7 mouse cellular contexts compared by ENCODE assay signal in the genomic region with DNA sequence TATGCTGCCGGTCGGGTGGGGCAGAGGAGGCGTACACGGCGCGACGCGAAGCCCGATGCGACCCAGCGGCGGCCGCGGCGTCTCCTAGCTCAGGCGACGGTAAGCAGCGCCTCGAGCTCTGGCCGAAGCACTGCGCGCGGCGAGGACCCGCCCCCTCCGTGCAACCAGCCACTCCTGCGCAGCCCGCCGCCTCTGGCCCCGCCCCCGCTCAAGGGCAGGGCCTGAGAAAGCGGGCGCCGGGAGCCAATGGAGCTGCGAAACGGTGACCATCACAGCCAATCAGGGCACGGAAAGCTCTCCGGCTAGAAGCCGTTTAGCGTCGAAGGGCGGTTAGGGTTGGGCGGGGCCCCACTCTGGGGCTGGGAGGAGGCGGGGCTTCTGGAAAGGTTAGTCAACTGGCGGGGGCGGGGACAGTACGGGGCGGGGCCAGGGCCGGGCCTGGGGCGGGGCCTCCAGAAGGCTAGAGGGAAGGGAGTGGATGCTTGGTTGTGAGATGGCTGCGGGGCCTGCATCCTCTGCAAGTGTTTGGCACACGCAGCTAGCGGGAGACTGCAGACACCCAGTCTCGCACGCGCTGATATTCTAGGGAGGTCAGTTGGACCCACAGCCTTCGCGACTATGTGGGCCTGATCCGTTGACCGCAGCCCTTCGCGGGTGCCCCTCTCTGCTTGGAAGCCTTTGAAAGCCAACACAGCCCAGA. TPM values are rescaled to one million over a fixed set of nuclear protein-coding genes. Genes with fewer than 3 reads are reported as not detected.
DNase-seq lines count a peak whose midpoint lies in the region; ATAC-seq and TF ChIP-seq lines count a peak whose summit lies in the region.

A gene (minus strand): TSS at position 98 of the 700 bp plus-strand sequence.

- 3% methylated on average over 62 of the region's 62 CpGs for WGBS in limb, embryonic 12.5 days
- WGBS in midbrain, embryonic 15.5 days: under 1% methylated on average over 61 of the region's 62 CpGs

- H3K4me1 ChIP-seq in embryonic fibroblast, embryonic 13.5 days (ENCODE audit: control insufficient read depth, insufficient read depth, low read length): 0 out of 2 replicates have a peak, but pooled peaks cover 2% of the 10 kb centered on the region
- H3K4me1 ChIP-seq in limb, embryonic 12.5 days (replicated peaks): peaks cover 41% of the 10 kb centered on the region
- H3K4me1 ChIP-seq in midbrain, embryonic 15.5 days: peaks cover 26% of the 10 kb centered on the region

- peak within 1 kb of the TSS; percentile 54 for H3K4me3 ChIP-seq in embryonic fibroblast, embryonic 13.5 days (ENCODE audit: insufficient read depth, low read length)
- peak within 1 kb of the TSS; percentile 65 for H3K4me3 ChIP-seq in limb, embryonic 12.5 days (replicated peaks)
- H3K4me3 ChIP-seq in midbrain, embryonic 15.5 days: peak within 1 kb of the TSS; percentile 67

- no peaks in the 10 kb centered on the region for H3K9me3 ChIP-seq in limb, embryonic 12.5 days
- H3K9me3 ChIP-seq in midbrain, embryonic 15.5 days: no peaks in the 10 kb centered on the region

- H3K36me3 ChIP-seq in limb, embryonic 12.5 days: no peaks in the 10 kb centered on the region
- no peaks in the 10 kb centered on the region for H3K36me3 ChIP-seq in midbrain, embryonic 15.5 days (replicated peaks)

- H3K4me2 ChIP-seq in limb, embryonic 12.5 days: peak within 1 kb of the TSS; percentile 94
- H3K4me2 ChIP-seq in midbrain, embryonic 15.5 days: peak within 1 kb of the TSS; percentile 92

- DNase-seq in brain, adult 2 months (ENCODE audit: low read depth, low spot score): peak; percentile 100
- DNase-seq in heart, adult 8-10 months (ENCODE audit: low spot score): peak; percentile 96
- peak; percentile 98 to 99 for DNase-seq in kidney, adult 8-10 months
- DNase-seq in spleen, adult 18-20 months: peak; percentile 94 to 96

- H3K9ac ChIP-seq in limb, embryonic 12.5 days (replicated peaks): peak within 1 kb of the TSS; percentile 79
- peak within 1 kb of the TSS; percentile 64 for H3K9ac ChIP-seq in midbrain, embryonic 15.5 days

- ATAC-seq in limb, embryonic 12.5 days (ENCODE audit: insufficient number of reproducible peaks, insufficient read depth, low FRiP score, low TSS enrichment, low read depth): peak; percentile 98
- ATAC-seq in midbrain, embryonic 15.5 days (replicated peaks): peak; percentile 98

- no peaks in the 10 kb centered on the region for H3K27me3 ChIP-seq in limb, embryonic 12.5 days
- H3K27me3 ChIP-seq in midbrain, embryonic 15.5 days (replicated peaks): no peaks in the 10 kb centered on the region

- TF ChIP-seq CTCF in embryonic fibroblast, embryonic 13.5 days (IDR thresholded peaks at IDR 0.05; ENCODE audit: borderline replicate concordance, insufficient read depth, low read length): no peak

- peak; percentile 83 for TF ChIP-seq POLR2A in embryonic fibroblast, embryonic 13.5 days (IDR thresholded peaks at IDR 0.05; ENCODE audit: low read depth, low read length)

- no peak within 1 kb of the TSS for H3K27ac ChIP-seq in embryonic fibroblast, embryonic 13.5 days (ENCODE audit: insufficient read depth, low read length)
- no peak within 1 kb of the TSS; the same call in 1 of the 2 replicates for H3K27ac ChIP-seq in limb, embryonic 12.5 days
- H3K27ac ChIP-seq in midbrain, embryonic 15.5 days: peak within 1 kb of the TSS; percentile 73

RNA-seq across cellular contexts. Expression of the gene that starts here (rescaled TPM):
- 12.0 and 16.8 TPM in 2 replicates for polyA plus RNA-seq in embryonic fibroblast, embryonic 13.5 days (2011; ENCODE audit: insufficient read length, low read depth, missing spikeins)
- total RNA-seq in heart, adult 8-10 months (2022): 1 to 10 TPM; 2.5 to 4.3 (median 3.1) TPM
- polyA plus RNA-seq in limb, embryonic 12.5 days (2016; fragmentation: Nextera tagmentation; extraction: Ambion mirVana): 33.0 and 34.8 TPM in 2 replicates
- polyA plus RNA-seq in midbrain, embryonic 15.5 days (2015; fragmentation: Nextera tagmentation; extraction: Ambion mirVana): 69.5 and 72.5 TPM in 2 replicates
